Mouse (Mus musculus) ZHBTc4 (cell line): ENCODE results near the gene Unkl.
"Not testable (repeated sequence)": the region's sequence is repeated elsewhere in the genome, so short reads cannot be mapped to it uniquely, and the experiment has no call there.

Source experiments
- DNase-seq: peaks from one replicate; pipeline ENCODE4 v3.0.0-alpha.2; 2011; ENCODE audit warnings: low read depth, low spot score

The Unkl gene

GRCm38 (mm10) chr17:25219492-25220295 is 31.5 kb downstream of the Unkl start:
- no peak for DNase-seq

GRCm38 (mm10) chr17:25220746-25221145 is 32.5 kb downstream of the Unkl start:
- DNase-seq, result no peak

GRCm38 (mm10) chr17:25221821-25222503 is 33.8 kb downstream of the Unkl start:
- DNase-seq, result peak; percentile 84

- not testable (repeated sequence) for DNase-seq
Measured at GRCm38 (mm10) chr17:25222504-25222940, 34.3 kb downstream of the Unkl start.

GRCm38 (mm10) chr17:25222951-25223601 is 34.9 kb downstream of the Unkl start:
- no peak for DNase-seq

- DNase-seq, result no peak
Measured at GRCm38 (mm10) chr17:25224586-25225222, 36.5 kb downstream of the Unkl start.

GRCm38 (mm10) chr17:25225659-25226058 is 37.5 kb downstream of the Unkl start:
- DNase-seq, result no peak

- DNase-seq, result no peak
Measured at GRCm38 (mm10) chr17:25227991-25228390, 39.8 kb downstream of the Unkl start.

- not testable (repeated sequence) for DNase-seq
Measured at GRCm38 (mm10) chr17:25230014-25230655, 41.9 kb downstream of the Unkl start.

GRCm38 (mm10) chr17:25230700-25231099 is 42.5 kb downstream of the Unkl start:
- no peak for DNase-seq

GRCm38 (mm10) chr17:25231621-25232020 is 43.4 kb downstream of the Unkl start:
- not testable (repeated sequence) for DNase-seq

- no peak for DNase-seq
Measured at GRCm38 (mm10) chr17:25235635-25236034, 47.4 kb downstream of the Unkl start.

- peak; percentile 96 for DNase-seq
Measured at GRCm38 (mm10) chr17:25239695-25240636, 51.8 kb downstream of the Unkl start, which contains the start of the genes Gnptg and Tsr3. Gene Gnptg, minus strand, starts transcription at chr17:25240124. Gene Tsr3, plus strand, starts transcription at chr17:25240170.

- peak; percentile 72 for DNase-seq
Measured at GRCm38 (mm10) chr17:25243131-25243780, 55.1 kb downstream of the Unkl start.

GRCm38 (mm10) chr17:25244239-25244638 is 56.0 kb downstream of the Unkl start:
- no peak for DNase-seq

GRCm38 (mm10) chr17:25248033-25248750 is 60.0 kb downstream of the Unkl start:
- no peak for DNase-seq

GRCm38 (mm10) chr17:25250181-25250835 is 62.1 kb downstream of the Unkl start:
- no peak for DNase-seq

GRCm38 (mm10) chr17:25252643-25253042 is 64.4 kb downstream of the Unkl start:
- no peak for DNase-seq
